Mouse (Mus musculus) liver, embryonic 14.5 days (tissue): Measurements from ENCODE around the gene Vkorc1. TPM values are rescaled to one million over a fixed set of nuclear protein-coding genes. Genes with fewer than 3 reads are reported as not detected.

Experiments used
- ATAC-seq: fragments of 200-750 bp; cut with Nextera tagmentation; 2 replicates; pipeline ENCODE4 v1.8.0; 2017; ENCODE audit warnings: moderate number of reproducible peaks, mild to moderate bottlenecking, moderate library complexity; ENCODE audit not compliant: insufficient read depth
- DNase-seq, 3 experiments: peaks; one replicate each; pipeline ENCODE4 v3.0.0-alpha.2; 2012 to 2013; ENCODE audit warnings: low read depth in 3 of 3, low spot score in 3 of 3
- H3K27ac ChIP-seq: fragments of 300-500 bp; sonication (generic); 2 replicates; pipeline ENCODE4 v1.5.1; 2014; ENCODE audit warnings: moderate library complexity, mild to moderate bottlenecking, control low read depth, inconsistent platforms
- H3K27me3 ChIP-seq: fragments of 300-500 bp; sonication (generic); 2 replicates; pipeline ENCODE4 v1.6.1; 2014; ENCODE audit warnings: mild to moderate bottlenecking, low read length, moderate library complexity; ENCODE audit not compliant: control insufficient read depth, insufficient read depth
- H3K36me3 ChIP-seq: fragments of 300-500 bp; sonication (generic); replicated peaks from 2 replicates; pipeline ENCODE4 v1.6.1; 2014; ENCODE audit warnings: low read depth; ENCODE audit not compliant: control insufficient read depth, insufficient read depth
- H3K4me1 ChIP-seq, 2 experiments: fragments of 200-500 bp in 1 of 2; fragments of 300-500 bp in 1 of 2; sonication (generic) in 1 of 2; replicated peaks; 2 replicates each; pipeline ENCODE4 v1.6.1; 2012 to 2014; ENCODE audit warnings: antibody characterized with exemption in 1 of 2, inconsistent platforms in 1 of 2, low read length in 1 of 2; ENCODE audit not compliant: control insufficient read depth in 2 of 2, insufficient read depth in 2 of 2
- H3K4me2 ChIP-seq: fragments of 300-500 bp; sonication (generic); 2 replicates; pipeline ENCODE4 v1.6.1; 2014; ENCODE audit warnings: low read depth, mild to moderate bottlenecking, control low read depth, moderate library complexity
- H3K4me3 ChIP-seq, 2 experiments: fragments of 200-500 bp in 1 of 2; fragments of 300-500 bp in 1 of 2; sonication (generic) in 1 of 2; 2 replicates each; pipeline ENCODE4 v1.5.1; 2012 to 2014; ENCODE audit warnings: low read depth in 2 of 2, low read length in 2 of 2, mild to moderate bottlenecking in 2 of 2, control low read depth in 1 of 2, inconsistent platforms in 1 of 2, moderate library complexity in 1 of 2; ENCODE audit not compliant: insufficient read depth in 1 of 2
- H3K9ac ChIP-seq: fragments of 300-500 bp; sonication (generic); replicated peaks from 2 replicates; pipeline ENCODE4 v1.6.1; 2014; ENCODE audit warnings: mild to moderate bottlenecking, control low read depth, moderate library complexity
- H3K9me3 ChIP-seq: fragments of 300-500 bp; sonication (generic); 2 replicates; pipeline ENCODE4 v1.6.1; 2016; ENCODE audit warnings: low read length, mixed read lengths; ENCODE audit not compliant: control insufficient read depth
- CTCF ChIP-seq: IDR thresholded peaks from 2 replicates; pipeline ENCODE4 v1.5.1; 2016; ENCODE audit warnings: antibody characterized with exemption, low read depth, control low read depth
- EP300 ChIP-seq: IDR thresholded peaks from 2 replicates; pipeline ENCODE4 v1.6.1; 2016; ENCODE audit warnings: antibody characterized with exemption, low read depth
- WGBS: fragments of 180-500 bp; shearing (Covaris S2); extraction: QIAGEN DNeasy Blood & Tissue Kit; methylation state at CpG from one replicate; pipeline ENCODE4 v1.1.7; 2014; ENCODE audit not compliant: insufficient replicate concordance; 5-methylcytosine and 5-hydroxymethylcytosine counted together
- polyA plus RNA-seq, 2 experiments: library from polyadenylated mRNA; depleted of rRNA in 1 of 2; stranded (reverse) in 1 of 2; unstranded in 1 of 2; fragments of >200 nt; fragmentation: Nextera tagmentation in 1 of 2; extraction: Ambion mirVana in 1 of 2; gene quantifications; 2 replicates each; pipeline versions ENCODE4 v1.2.1 to v1.2.3; 2012 to 2014

Gene Vkorc1
- polyA plus RNA-seq, 2 experiments: 74.0 to 107 TPM

- DNase-seq (peak; percentile 90), ATAC-seq (peak; percentile 91)
- peak overlapping the region; percentile 64 to 81 for H3K4me3 ChIP-seq
- H3K27ac ChIP-seq: no peak overlapping the region
- TF ChIP-seq EP300: no peak
- peak; percentile 99 for TF ChIP-seq CTCF
- peak overlapping the region; percentile 99 for H3K4me2 ChIP-seq
- peak overlapping the region; percentile 77 for H3K9ac ChIP-seq
- 6% methylated on average over 32 of the region's 32 CpGs for WGBS
- H3K36me3 ChIP-seq: no peaks in the 10 kb centered on the region
- H3K9me3 ChIP-seq: no peaks in the 10 kb centered on the region
- H3K4me1 ChIP-seq: peaks cover 3 to 9% of the 10 kb centered on the region in 2 experiments; a peak in 3 of 4 replicates
- no peaks in the 10 kb centered on the region for H3K27me3 ChIP-seq
Measured at GRCm38 (mm10) chr7:127935028-127935722, 39.8 kb upstream of the Vkorc1 start.

GRCm38 (mm10) chr7:127934075-127934474, 38.7 kb upstream of the Vkorc1 start:
- TF ChIP-seq EP300 (no peak), CTCF (no peak)
- ATAC-seq (no peak), DNase-seq (no peak)
- H3K36me3 ChIP-seq: no peaks in the 10 kb centered on the region
- no peak overlapping the region for H3K27ac ChIP-seq
- H3K9ac ChIP-seq: no peak overlapping the region
- H3K27me3 ChIP-seq: no peaks in the 10 kb centered on the region
- WGBS: 72% methylated on average over 5 of the region's 5 CpGs
- no peak overlapping the region for H3K4me3 ChIP-seq
- no peak overlapping the region for H3K4me2 ChIP-seq
- H3K9me3 ChIP-seq: no peaks in the 10 kb centered on the region
- peaks cover 6 to 16% of the 10 kb centered on the region in 2 experiments; a peak in 3 of 4 replicates for H3K4me1 ChIP-seq

- no peak overlapping the region for H3K9ac ChIP-seq
- DNase-seq: no peak
- WGBS: 57% methylated on average over 13 of the region's 13 CpGs
- no peaks in the 10 kb centered on the region for H3K36me3 ChIP-seq
- H3K27me3 ChIP-seq: no peaks in the 10 kb centered on the region
- peak overlapping the region; percentile 7; the same call in 1 of the 2 replicates for H3K4me2 ChIP-seq
- no peak for TF ChIP-seq EP300
- TF ChIP-seq CTCF: no peak
- no peaks in the 10 kb centered on the region for H3K9me3 ChIP-seq
- H3K4me3 ChIP-seq: no peak overlapping the region
- no peak for ATAC-seq
- peaks cover 6 to 16% of the 10 kb centered on the region in 2 experiments; a peak in 3 of 4 replicates for H3K4me1 ChIP-seq
- no peak overlapping the region for H3K27ac ChIP-seq
Measured at GRCm38 (mm10) chr7:127932273-127933031, 37.0 kb upstream of the Vkorc1 start.

GRCm38 (mm10) chr7:127931351-127932135, 36.1 kb upstream of the Vkorc1 start:
- Histone ChIP-seq H3K9ac (no peak overlapping the region), H3K9me3 (no peaks in the 10 kb centered on the region), H3K27me3 (no peaks in the 10 kb centered on the region), H3K4me1 (peaks cover 6 to 16% of the 10 kb centered on the region in 2 experiments; a peak in 3 of 4 replicates), H3K36me3 (no peaks in the 10 kb centered on the region), H3K4me2 (peak overlapping the region; percentile 7; the same call in 1 of the 2 replicates), H3K27ac (no peak overlapping the region), H3K4me3 (no peak overlapping the region)
- WGBS: 57% methylated on average over 13 of the region's 13 CpGs
- ATAC-seq (no peak), DNase-seq (no peak)
- TF ChIP-seq EP300: no peak
- no peak for TF ChIP-seq CTCF
